Mouse (Mus musculus): ENCODE measurements around the gene Vmn1r66.
"Not testable (repeated sequence)": the region's sequence is repeated elsewhere in the genome, so short reads cannot be mapped to it uniquely, and the experiment has no call there.

Vmn1r66 gene

GRCm38 (mm10) chr7:10277906-10278305, at the start of gene Vmn1r66:
Gene Vmn1r66 (minus strand): TSS chr7:10278006.
- no peak for DNase-seq

GRCm38 (mm10) chr7:10325462-10325861, 47.7 kb upstream of the Vmn1r66 start:
- not testable (repeated sequence) for DNase-seq

- no peak for DNase-seq
Observed at GRCm38 (mm10) chr7:10252075-10252474, 25.7 kb downstream of the Vmn1r66 start.

- DNase-seq, result no peak
Observed at GRCm38 (mm10) chr7:10249146-10249545, 28.7 kb downstream of the Vmn1r66 start.

Data from cerebellum, adult 18-20 months (tissue).